Mouse (Mus musculus) lung, postnatal 0 days (tissue): ENCODE results near the gene Il17rd.

Source experiments
- CTCF ChIP-seq: IDR thresholded peaks from 2 replicates; pipeline ENCODE4 v1.5.1; 2016; ENCODE audit warnings: antibody characterized with exemption, mild to moderate bottlenecking
- EP300 ChIP-seq: IDR thresholded peaks from 2 replicates; pipeline ENCODE4 v1.6.1; 2016; ENCODE audit warnings: antibody characterized with exemption, mild to moderate bottlenecking, control low read depth

DNA sequence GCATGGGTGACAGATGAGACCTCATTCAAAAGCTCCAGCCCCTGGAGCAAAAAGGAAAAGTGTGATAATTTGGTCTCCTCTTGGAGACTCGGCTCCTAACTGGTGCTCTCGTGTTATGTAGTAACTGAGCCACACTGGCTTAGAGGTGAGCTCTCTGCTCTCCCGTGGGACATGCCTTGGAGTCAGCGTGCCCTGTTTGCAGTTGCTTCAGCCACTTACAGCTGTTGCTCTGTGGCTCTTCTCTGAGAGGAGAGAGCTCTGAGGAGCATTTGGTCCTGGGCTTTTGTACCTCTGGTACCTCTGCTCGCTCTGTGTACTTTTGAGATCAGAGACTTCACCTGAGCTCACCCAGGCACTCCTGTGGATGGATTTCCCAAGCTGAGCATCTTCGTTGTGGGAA lies 116.3 kb downstream of the Il17rd start:
- TF ChIP-seq CTCF (no peak), EP300 (no peak)
